Mouse (Mus musculus) embryo, embryonic 9.5 days (tissue): ENCODE data around the gene Lpcat1.

Experiments used
- DNase-seq: peaks from one replicate; pipeline ENCODE4 v3.0.0-alpha.2; 2017; ENCODE audit errors: extremely low spot score

Lpcat1 gene

DNA sequence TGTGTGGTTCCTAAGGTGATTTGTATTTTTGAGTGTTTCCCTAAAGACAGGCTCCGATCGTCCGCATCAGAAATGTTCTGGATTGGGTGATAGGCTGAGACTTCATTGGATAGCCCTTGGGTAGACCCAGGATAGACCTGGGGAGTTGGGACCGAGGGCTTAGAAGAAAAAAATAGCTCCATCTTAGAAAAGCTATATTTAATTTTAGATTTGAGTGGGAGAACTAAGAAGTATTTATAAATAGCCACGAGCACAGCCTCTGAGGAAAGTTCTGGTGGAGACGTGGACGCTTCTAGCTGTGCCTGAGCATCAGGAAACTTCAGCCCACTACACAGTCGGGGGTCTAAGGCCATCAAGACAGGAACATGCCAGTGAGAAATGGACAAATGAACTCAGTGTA, 9.8 kb downstream of the Lpcat1 start:
- DNase-seq, result no peak

DNA sequence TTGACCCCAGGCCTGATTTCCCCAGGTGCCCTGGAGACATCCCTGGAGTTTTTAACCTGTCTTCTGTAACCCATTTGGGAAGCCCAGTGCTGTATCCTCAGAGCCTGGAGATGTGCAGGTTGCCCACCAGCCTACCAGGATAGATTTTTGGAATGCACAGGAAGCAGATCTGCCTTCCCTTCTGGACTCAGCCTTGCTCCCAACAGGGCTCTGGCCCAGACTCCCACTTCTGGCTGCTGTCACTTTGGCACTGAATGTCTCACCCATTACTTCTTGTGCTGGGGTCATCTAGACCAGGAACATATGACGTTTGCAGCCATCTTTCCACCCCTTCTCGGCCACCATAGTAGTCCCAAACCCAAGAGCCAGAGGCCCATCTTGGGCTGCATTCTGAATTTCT, 10.8 kb downstream of the Lpcat1 start:
- no peak for DNase-seq

DNA sequence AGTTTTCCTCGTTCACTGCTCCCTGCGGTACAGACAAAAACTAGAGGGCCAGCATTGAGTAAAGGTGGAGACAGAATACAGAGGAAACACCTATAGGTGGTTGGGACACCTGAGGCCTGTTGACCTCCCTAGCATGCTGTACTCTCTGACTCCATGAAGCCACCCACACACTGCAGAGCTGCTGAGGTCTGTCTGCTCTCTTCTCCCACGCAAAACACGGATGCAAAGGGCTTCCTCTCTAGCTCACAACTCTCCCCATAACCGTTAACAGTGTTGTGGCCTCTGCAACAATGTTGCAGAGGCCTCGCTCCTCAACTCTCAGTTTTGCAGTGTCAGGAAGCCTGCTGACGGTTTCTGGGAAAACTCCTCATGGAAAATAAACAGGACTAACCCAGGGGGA, 15.5 kb downstream of the Lpcat1 start:
- no peak for DNase-seq

DNA sequence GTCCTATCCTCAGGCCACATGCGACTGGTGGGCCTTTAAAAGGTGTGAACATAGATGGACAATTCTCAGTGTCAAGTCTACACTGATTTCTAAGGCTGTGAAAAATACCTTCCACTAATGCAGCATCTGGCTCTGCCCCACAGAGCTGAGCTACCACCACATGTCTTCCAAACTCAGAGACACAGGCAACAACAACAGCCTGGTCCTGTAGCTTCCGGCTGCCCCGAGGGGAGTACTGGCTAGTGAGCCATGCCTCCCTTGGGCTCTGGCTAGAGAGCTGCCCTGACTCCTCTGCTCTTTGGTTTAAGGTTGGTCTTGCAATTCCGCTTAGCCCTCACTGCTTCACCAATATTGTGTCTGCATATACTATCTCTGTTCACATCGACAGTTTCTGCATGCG, 16.3 kb downstream of the Lpcat1 start:
- DNase-seq, result no peak

DNA sequence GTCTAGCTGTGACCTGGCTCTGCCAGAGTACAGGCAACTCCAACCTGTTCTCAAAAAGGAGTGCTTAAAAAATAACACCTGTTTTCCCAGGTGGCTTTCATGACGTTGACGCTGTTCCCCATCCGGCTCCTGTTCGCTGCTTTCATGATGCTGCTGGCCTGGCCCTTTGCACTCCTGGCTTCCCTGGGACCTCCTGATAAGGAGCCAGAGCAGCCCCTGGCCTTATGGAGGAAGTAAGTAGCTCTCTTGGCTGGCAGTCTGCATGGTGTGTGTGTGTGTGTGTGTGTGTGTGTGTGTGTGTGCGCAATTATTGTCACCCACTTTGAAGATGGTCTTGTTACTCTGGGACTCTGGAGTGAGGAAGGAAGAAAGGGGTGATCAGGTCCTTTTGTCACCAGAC, 17.2 kb downstream of the Lpcat1 start:
- DNase-seq, result no peak

DNA sequence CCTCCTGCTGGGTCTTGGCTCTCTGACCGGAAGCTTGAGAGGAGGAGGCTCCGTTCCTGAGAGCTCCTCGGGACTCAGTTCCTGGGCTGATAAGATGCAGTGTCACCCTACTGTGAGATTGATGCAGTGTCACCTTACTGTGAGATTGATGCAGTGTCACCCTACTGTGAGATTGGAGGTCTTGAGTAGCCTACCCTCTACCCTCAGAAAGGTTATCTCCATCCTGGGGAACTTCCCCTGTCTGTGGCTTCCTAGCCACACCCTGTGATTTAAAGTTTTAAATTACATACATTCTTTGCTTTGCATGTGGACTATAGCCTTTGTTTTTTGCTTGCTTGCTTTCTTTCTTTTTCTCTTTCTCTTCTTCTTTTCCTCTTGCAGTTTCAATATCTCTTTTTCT, 21.1 kb downstream of the Lpcat1 start:
- no peak for DNase-seq

DNA sequence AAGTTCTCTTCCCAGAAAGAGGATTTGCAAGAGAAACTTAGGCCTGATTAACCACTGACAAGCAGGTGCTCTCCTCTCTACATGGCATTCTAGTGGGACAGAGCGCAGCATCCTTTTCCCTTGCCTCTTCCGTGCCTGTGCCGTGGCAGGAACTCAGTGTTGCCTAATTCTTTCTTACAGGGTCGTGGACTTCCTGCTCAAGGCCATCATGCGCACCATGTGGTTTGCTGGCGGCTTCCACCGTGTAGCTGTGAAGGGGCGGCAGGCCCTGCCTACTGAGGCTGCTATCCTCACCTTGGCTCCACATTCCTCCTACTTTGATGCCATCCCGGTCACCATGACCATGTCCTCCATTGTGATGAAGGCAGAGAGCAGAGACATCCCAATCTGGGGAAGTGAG, 21.7 kb downstream of the Lpcat1 start:
- no peak for DNase-seq

DNA sequence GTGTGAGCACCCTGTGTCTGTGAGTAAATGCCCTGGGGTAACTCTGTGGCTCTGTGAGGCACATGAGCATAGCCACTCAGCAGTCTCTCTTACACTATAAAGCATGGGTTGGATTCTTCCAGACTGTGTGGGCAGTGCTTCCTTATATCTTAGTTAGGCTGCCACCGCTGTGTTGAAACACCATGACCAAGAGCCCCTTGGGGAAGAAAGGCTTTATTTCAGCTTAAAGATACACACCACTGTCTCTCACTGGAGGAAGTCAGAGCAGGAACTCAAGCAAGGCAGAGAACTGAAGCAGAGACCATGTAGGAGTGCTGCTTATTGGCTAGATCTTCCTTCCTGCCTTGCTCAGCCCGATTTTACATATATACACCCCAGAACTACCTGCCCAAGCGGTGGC, 23.0 kb downstream of the Lpcat1 start:
- DNase-seq, result no peak

DNA sequence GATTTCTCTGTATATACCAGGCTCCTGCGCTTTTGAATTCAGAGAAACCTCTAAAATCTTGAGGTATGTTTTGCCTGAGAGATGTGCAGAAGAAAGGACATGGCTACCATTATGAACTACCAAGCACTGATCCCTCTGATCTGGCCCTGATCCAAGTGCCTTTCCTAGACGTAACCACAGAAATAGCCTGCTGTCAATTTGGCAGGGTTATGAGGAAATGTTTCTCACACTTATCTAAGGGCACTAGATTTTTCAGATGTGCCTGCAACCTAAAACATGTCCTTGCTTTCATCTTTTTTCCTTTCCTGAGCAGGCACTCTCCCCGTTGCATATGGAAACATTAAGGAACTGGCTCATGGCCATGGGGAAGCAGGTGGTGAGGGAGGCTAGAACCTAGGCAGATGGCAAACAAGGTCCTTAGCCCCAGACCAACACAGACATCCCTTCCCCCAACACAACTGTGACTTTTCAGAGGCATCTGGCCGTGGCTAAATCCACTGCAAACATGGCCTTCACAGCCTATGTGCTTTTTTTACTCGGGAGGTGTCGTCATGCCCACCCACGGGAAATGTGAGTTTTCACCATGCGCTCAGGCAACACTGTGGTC, 23.7 kb downstream of the Lpcat1 start:
- DNase-seq, result no peak

DNA sequence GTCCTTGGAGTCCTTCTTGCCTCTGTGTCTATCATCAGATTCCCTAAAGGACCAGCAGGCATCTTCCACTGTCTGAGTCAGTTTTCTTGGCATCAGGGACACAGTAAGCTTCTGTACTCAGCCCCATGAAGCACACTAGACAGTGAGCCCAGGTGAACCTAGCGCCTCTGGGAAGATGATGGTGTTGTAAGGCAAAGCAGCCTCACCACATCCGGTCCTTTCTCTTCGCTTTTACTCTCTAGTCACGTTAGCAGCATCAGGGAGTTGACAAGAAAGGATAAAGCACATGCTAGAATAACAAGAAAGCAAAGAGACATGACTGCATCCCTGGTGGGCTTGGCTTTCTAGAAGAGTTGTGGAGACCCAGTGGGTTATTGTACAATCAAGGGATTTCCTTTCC, 26.2 kb downstream of the Lpcat1 start:
- no peak for DNase-seq

DNA sequence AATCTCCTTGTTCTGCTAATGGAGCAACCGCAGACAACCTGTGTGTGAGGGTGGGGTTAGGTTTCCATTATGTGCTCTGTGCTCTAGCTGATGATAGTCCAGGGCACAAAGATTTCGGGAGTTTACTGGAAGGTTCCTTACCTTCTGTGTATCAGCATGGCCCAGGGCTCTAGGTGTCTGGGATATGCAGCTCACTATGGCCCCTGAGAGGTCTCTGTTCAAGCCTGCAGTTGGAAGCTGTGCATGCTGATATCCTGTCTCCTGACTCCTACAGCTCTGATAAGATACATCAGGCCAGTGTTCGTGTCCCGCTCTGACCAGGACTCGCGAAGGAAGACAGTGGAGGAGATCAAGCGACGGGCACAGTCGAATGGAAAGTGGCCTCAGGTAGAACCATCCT, 27.5 kb downstream of the Lpcat1 start:
- no peak for DNase-seq

DNA sequence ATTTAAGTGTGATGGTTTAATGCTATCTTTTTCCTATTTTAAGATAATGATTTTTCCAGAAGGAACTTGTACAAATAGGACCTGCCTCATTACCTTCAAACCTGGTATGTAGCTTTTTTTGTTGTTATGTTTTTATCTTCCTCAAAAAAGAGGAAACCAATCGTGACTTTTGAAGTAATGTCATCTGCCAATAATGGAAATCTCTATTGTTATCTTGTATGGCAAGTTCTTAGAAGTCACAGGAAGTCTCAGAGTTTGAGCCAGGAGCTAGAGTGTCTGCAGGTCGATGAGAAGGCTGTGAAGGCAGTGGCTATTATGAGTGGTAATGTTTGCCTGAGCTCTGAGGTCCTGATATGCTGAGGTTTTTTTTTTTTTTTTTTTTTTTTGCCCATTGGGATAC, 29.1 kb downstream of the Lpcat1 start:
- DNase-seq, result no peak

DNA sequence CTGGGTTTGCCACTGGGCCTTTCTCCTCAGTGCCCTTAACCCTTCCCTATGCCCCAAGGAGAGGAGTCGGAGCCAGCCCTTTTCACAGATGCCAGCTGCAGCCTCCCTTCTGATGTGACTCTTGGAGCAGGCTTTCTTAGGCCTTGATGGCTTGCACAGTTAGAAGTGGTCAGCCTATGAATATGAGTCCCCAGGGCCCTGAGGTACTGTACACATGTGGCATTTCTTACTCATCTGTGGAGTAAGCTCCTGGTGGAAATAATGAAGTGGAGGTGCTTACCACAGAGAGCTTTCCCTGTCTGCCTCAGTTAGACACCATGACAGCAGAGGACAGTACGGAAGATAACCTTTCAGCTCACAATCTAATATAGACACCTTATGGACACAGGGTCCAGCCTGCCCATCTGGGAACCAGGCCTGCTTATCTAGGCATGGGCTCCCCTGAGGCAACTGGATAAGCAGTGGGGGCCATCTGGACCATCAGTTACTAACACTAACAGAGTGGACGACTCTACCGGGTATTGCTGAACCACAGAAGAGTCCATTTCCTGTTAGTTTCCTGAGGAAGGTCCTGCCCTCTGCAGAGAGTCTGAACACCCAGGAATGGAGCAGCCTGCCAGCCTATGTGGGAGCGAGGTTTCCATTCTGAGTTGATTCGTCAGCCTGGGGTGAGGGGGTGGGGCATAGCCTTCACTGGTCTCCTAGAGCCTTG, 33.1 kb downstream of the Lpcat1 start:
- DNase-seq, result no peak

DNA sequence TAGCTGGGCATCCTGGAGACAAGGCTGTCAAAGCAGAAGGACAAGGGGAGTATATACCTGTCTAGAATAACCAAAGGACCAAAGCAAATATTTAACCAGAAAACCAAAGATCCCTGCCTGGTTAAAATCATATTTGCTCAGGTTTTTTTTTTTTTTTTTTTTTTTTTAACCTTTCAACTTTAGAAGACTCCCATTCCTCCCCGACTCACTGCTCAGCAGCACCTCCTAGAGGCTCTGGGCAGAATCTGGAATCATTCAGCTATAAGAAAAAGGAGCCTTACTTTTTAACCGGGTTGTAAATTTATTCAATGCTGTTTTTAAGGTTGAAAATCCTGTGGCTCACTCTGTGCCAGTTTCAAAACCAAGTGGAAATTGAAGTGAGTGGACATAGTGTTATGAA, 35.7 kb downstream of the Lpcat1 start:
- DNase-seq, result no peak

DNA sequence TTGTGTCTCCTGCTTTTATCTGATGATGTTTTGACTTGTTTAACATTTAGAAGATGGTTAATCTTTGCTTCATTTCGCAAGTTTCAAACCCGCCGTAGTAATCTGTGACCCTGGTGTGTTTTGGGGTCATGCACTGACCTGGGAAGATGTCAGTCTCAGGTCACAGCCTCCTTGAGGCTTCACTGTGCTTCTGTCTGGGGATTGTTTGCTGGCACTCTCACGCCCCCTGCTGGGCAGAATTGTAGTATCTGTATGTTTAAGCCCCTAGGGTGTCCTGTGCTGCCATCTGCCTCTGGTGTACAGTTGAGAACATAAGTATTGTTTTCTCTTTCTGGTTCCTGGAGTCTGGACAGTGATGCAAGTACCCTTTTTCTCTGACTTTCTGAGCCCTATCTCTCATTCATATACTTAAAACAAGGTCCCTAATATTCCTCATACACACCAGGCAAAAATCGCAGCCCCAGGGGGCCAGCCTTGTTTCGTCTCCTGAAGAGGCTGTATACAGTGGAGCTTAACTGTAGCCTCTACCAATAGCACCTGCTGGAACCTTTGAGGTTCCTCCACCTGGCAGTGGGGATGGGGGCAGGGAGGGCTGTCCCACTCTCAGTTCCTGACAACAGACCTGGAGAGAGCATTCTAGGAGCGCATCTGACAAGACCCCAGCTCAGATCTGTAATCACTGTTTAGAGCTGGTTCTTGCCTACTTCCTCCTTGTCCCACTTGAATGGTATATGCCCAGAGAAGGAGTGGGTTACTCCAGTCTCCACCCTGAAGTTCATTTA, 38.9 kb downstream of the Lpcat1 start:
- peak; percentile 71 for DNase-seq

DNA sequence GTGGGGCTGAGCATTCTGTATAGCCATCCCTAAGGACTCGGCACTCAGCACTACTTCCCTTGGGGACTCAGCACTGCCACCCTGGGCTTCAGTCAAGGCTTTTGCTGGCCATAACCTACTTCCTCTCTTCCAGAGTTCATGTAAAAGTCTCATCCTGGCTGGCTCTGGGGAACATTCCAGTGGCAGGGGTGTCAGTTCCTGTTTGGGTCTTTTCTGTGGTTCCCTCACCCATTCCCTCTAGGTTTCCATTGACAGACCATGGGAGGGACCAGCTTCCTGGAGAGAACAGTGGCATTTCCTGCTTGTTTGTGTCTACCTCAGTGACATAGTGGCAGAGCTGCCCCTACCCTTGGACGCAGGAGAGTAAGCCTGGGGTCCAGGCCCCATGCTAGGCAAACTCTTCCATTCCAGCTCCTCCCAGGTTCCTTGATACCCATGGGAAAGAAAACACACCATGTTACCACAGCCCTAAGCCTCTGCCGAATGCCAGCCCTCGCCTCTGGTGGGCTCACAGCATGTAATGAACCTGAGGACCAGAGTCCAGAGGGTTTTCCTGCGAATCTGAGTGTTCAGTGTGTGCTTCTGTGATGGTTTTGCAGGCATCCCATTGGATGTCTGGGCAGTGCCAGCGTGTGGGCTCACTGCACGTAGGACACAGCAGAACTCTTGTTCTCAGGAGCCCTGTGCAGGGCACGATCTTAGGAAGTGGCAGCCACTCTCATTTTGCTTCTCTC, 42.0 kb downstream of the Lpcat1 start:
- DNase-seq, result no peak

DNA sequence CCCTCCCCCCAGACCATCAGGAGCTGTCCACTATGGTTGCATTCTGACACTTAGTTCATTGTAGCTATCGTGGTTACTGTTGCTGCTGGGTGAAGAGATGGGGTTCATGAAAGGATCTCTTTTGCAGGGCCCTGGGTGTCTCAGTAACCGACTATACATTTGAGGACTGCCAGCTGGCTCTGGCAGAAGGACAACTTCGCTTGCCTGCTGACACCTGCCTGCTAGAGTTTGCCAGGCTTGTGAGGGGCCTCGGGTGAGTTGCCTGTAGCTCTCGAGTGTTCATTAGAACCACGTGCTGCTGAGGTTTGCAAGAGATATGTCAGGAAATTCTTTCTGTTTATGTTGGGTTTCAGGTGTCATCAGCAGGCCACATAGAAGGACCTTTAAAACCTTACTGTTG, 42.9 kb downstream of the Lpcat1 start:
- no peak for DNase-seq

DNA sequence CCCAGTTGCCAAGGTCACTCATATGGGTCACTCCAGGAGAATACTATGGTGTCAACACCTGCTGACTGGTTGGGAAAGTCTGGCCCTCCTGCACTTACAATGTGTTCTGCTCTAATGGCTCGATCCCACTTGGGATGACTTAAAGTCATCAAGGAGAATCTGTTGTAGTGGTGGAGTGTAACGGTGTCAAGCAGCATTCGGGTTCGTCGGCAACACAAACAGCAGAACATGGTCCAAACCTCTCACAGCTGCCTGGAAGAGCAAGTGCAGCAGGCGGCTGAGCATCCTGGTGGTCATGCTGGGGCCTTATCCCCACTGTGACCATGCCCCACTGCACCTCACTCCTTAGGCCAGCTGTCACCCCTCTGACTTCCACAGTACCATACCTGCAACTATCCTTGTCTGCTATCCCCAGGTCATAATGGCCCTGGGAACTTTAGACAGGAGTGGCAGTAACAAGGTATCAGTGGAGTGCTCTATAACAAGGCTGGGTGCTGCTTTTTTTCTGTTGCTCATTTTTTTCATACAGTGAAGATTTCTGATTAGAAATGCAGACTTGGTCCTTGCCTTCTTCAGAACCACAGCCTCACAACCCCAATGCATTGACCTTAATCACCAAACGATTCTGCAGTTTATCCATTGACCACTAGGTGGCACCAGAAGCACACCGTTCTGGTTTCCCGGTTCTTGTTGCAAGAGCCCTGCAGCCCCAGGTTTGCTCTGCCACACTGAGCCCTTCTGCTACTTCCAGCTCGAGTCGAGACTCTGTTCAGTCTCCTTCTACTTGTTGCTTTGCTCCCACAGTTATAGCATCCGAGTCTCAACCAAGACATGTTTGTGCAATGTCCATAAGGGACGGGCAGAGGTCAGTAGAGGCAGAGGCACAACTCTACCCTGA, 46.0 kb downstream of the Lpcat1 start:
- DNase-seq, result peak; percentile 83

DNA sequence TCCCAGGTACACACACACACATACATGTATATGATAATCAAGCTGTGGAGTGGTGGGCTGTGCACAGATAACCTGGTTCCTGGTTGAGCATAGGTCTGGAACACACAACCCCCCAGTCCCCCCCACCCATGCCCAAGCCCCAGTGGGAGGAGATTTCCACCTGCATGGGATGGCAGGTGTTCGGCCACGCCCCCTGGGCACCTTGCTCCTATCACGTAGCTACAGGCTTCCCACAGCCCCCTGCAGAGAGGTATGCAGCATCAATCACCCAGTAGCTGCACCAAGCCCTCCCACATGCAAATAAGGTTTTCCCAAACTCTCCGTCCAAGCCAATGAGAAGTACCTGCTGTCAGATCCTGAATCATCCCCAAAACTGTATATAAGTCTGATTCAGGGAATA, 49.9 kb downstream of the Lpcat1 start:
- DNase-seq, result no peak

DNA sequence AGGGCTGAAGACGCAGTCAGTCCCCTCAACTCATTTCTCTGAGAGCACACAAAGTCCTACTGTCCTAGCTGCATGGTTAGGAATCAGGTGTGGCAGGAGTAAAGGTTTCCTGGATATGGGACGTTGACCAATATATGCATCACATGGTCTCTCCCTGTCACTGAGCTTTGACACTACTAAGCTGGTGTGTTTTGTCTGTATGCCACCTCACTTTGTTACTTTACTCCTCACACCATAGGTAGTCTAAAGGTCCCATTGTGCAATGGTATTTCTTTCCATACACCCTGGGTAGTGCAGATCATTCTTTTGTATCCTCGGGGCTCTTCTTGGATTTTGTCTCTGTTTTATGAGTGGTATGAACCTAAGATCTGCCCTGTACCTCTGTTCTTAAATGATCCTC, 66.7 kb downstream of the Lpcat1 start:
- no peak for DNase-seq

DNA sequence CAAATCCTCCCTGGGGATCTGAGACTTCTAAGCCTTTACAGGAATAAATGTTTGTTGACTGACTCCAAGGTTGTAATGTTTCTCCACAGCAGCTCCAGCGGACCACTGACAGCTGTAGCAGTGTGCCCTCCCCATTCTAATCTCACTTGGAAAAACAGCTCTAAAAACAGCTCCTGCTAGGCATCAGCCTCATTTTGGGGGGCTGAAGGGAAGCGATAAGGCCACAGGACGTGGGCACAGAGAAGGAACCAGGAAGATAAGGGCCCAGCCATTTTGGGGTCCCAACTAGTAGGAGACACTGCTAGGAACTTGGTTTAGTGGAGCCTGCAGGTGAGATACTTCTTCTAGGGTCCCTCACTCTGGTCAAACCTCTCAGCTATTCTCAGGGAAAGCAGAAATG, 68.3 kb downstream of the Lpcat1 start:
- DNase-seq, result no peak
